Mouse (Mus musculus) spleen, adult 2 months (tissue): ENCODE measurements around the gene Asic2. TPM values are rescaled to one million over a fixed set of nuclear protein-coding genes. Genes with fewer than 3 reads are reported as not detected.

Experiments used
- DNase-seq, 2 experiments: peaks; one replicate each; pipeline versions ENCODE4 v3.0.0 to v3.0.0-alpha.2; 2012 to 2021; ENCODE audit warnings: low spot score in 2 of 2, low read depth in 1 of 2
- H3K27ac ChIP-seq: fragments of 200-500 bp; 2 replicates; pipeline ENCODE4 v1.5.1; 2012; ENCODE audit warnings: low read length, inconsistent platforms; ENCODE audit not compliant: insufficient read depth
- H3K27me3 ChIP-seq: fragments of 200-500 bp; 2 replicates; pipeline ENCODE4 v1.6.1; 2012; ENCODE audit warnings: mild to moderate bottlenecking, moderate library complexity, low read length, inconsistent platforms; ENCODE audit not compliant: control insufficient read depth, insufficient read depth
- H3K36me3 ChIP-seq: fragments of 200-500 bp; 2 replicates; pipeline ENCODE4 v1.6.1; 2012; ENCODE audit warnings: mild to moderate bottlenecking, low read length, inconsistent platforms; ENCODE audit not compliant: control insufficient read depth, insufficient read depth
- H3K4me1 ChIP-seq: fragments of 200-500 bp; 2 replicates; pipeline ENCODE4 v1.6.1; 2011; ENCODE audit warnings: inconsistent platforms; ENCODE audit not compliant: control insufficient read depth, insufficient read depth, insufficient read length
- H3K4me3 ChIP-seq: fragments of 200-500 bp; 2 replicates; pipeline ENCODE4 v1.5.1; 2011; ENCODE audit warnings: mild to moderate bottlenecking, inconsistent platforms; ENCODE audit not compliant: insufficient read depth, insufficient read length; ENCODE audit errors: extremely low read depth
- CTCF ChIP-seq: fragments of 200-500 bp; IDR thresholded peaks from 2 replicates; pipeline ENCODE4 v1.5.1; 2011; ENCODE audit warnings: mild to moderate bottlenecking, inconsistent platforms; ENCODE audit not compliant: insufficient read depth, insufficient read length, insufficient replicate concordance; ENCODE audit errors: extremely low read depth
- POLR2A ChIP-seq: fragments of 200-500 bp; IDR thresholded peaks from 2 replicates; pipeline ENCODE4 v1.6.1; 2011; ENCODE audit warnings: low read depth, low read length, inconsistent platforms
- WGBS: fragments of 180-500 bp; shearing (Covaris S2); methylation state at CpG from one replicate; pipeline ENCODE4 v1.1.7; 2018; 5-methylcytosine and 5-hydroxymethylcytosine counted together
- polyA plus RNA-seq: library from polyadenylated mRNA; depleted of rRNA; stranded (reverse); fragments of >200 nt; gene quantifications from 2 replicates; pipeline ENCODE4 v1.2.3, GENCODE M21; 2012

Gene Asic2
- polyA plus RNA-seq, 1 experiment, result 0.46 TPM

- no peaks in the 10 kb centered on the region for H3K4me1 ChIP-seq
- no peak overlapping the region for H3K4me3 ChIP-seq
- WGBS, result 81% methylated on average over 1 of the region's 1 CpGs
- no peak for DNase-seq
- no peaks in the 10 kb centered on the region for H3K27me3 ChIP-seq
- H3K36me3 ChIP-seq, result no peaks in the 10 kb centered on the region
- no peak overlapping the region for H3K27ac ChIP-seq
- TF ChIP-seq POLR2A (no peak), CTCF (no peak)
Observed at GRCm38 (mm10) chr11:81498990-81499389, 469.3 kb downstream of the Asic2 start.

DNA sequence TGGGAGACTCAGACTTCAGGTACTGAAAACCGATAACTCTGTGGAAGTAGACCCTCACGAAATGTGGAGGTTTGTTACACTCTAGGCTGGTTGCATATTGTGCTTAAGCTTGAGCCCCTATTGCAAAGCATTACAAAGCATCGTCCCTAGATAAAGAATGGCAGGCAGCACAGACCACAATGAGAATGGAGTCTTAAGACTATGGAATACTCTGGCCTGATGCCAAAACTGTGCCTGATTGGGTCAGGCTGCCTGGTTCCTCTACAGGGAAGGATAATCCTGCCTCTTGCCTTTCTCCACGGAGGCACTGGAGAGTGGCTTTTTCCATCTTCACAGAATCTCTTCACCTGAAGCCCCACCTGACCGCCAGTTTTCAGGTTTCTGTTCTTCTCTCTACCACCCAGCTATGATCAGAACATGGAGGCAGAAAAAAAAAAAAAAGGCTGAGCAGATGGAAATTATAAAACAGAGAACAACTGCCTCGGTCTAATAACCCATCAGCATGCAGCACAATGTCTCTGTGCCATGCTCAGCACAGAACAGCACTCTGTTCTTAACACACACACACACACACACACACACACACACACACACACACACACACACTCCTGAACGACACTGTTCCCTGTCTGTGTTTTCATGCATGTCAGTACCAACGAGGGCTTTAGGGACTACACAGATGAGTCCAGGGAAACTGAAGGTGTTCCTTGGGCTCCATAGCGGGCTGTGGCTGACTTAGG lies 470.4 kb downstream of the Asic2 start:
- Histone ChIP-seq H3K27me3 (no peaks in the 10 kb centered on the region), H3K36me3 (no peaks in the 10 kb centered on the region), H3K4me3 (no peak overlapping the region), H3K4me1 (no peaks in the 10 kb centered on the region), H3K27ac (no peak overlapping the region)
- WGBS, result 71% methylated on average over 9 of the region's 9 CpGs
- TF ChIP-seq CTCF, result no peak
- no peak for TF ChIP-seq POLR2A
- DNase-seq, result no peak

DNA sequence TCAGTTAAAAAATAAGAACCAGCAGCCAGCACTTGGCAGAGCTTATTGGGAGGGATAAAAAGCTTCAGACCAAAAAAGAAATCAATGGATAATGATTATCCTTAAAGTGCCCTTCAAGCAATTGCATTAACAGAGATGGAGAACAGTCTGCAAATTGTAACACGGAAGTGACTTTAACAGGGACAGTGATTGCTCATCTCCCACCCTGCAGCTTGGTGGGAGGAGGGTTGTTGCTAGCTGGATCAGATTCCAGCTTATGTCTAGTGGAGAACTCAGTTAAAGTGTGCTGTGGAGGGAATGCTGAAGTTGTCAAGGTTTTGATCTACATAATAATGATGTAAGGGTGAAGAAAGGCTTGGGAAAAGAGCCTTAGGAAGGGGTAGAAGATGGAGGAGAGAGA lies 471.8 kb downstream of the Asic2 start:
- WGBS, result 47% methylated on average over 1 of the region's 1 CpGs
- H3K27ac ChIP-seq, result no peak overlapping the region
- no peak for TF ChIP-seq POLR2A
- no peaks in the 10 kb centered on the region for H3K4me1 ChIP-seq
- H3K4me3 ChIP-seq, result no peak overlapping the region
- H3K36me3 ChIP-seq, result no peaks in the 10 kb centered on the region
- DNase-seq, result no peak
- H3K27me3 ChIP-seq, result no peaks in the 10 kb centered on the region

DNA sequence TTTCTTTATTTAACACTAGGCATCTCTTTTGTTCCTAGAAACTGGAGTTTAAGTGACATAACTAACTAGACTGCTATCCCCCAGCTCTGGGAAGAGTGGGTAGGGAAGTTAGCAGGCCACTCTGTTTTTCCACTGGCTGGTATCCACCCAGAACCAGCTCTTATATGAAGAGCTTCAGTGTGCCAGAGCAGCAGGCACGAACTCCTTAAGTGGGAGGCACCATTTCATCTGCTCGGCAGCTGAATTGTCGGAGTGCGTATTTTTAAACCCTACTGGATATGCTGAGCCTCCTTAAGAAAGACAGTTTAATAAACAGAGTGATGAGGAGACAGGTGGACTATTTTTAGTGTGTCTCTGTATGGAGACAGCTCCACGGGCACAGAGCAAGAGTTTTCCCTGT lies 475.9 kb downstream of the Asic2 start:
- DNase-seq, result no peak
- Histone ChIP-seq H3K4me3 (no peak overlapping the region), H3K4me1 (no peaks in the 10 kb centered on the region), H3K36me3 (no peaks in the 10 kb centered on the region), H3K27me3 (no peaks in the 10 kb centered on the region), H3K27ac (no peak overlapping the region)
- TF ChIP-seq CTCF, result no peak
- no peak for TF ChIP-seq POLR2A
- WGBS, result 84% methylated on average over 5 of the region's 5 CpGs

- Histone ChIP-seq H3K4me1 (no peaks in the 10 kb centered on the region), H3K4me3 (no peak overlapping the region), H3K27ac (no peak overlapping the region), H3K27me3 (no peaks in the 10 kb centered on the region), H3K36me3 (no peaks in the 10 kb centered on the region)
- DNase-seq, result no peak
- 88% methylated on average over 1 of the region's 1 CpGs for WGBS
- TF ChIP-seq POLR2A (no peak), CTCF (no peak)
Observed at GRCm38 (mm10) chr11:81489144-81489735, 479.0 kb downstream of the Asic2 start.

DNA sequence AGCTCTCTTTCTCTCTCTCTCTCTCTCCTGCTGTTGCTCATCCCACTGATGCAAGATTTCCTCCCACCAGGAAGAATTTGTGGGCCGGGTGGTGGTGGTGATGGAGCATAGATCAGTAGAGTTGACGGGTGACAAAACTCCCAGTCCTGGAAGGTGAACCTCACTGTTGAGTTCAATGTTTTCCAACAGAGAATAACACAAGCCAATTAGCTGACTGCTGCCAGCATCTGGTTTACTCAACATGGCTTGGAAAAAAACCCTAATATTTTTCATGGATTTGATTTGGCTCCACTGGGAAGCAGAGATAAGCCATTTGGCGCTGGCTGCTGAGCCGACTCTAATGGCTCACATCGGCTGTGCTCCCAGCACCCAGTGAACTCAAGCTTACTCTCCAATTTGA lies 479.6 kb downstream of the Asic2 start:
- Histone ChIP-seq H3K36me3 (no peaks in the 10 kb centered on the region), H3K4me1 (no peaks in the 10 kb centered on the region), H3K27ac (no peak overlapping the region), H3K27me3 (no peaks in the 10 kb centered on the region), H3K4me3 (no peak overlapping the region)
- DNase-seq, result no peak
- TF ChIP-seq POLR2A, result no peak
- TF ChIP-seq CTCF, result no peak
- WGBS, result 81% methylated on average over 5 of the region's 5 CpGs

DNA sequence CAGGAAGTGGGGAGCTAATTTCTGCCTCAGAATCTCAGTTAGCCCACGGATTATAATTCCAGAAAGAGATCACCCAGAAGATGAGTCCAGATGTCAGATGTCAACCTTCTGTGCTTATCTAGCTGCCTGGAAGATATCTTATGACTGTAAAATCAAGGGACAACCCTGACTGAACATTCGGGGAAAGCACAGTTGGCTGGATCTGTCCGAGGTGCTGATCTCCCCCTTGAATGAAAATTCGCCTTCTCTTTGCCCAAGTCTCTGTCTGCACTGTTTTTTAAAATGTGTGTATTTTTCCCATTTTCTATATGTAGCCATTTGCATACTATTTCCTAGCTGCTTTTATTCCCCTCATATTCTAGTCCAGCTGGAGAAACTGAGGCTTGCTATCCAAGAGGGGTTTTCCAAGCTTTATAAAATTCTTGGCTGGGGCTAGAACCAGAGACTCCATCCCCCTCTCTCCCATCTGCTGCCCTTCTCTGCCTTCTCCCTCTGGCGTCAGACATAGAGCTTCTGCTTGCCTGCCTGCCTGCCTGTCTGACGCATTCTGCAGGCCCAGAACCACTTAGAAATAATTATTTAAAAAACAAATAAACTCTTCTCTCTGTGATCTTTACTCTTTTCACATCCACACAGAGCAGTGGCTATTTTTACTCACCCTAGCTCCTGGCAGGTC lies 481.9 kb downstream of the Asic2 start:
- Histone ChIP-seq H3K27ac (no peak overlapping the region), H3K4me3 (no peak overlapping the region), H3K27me3 (no peaks in the 10 kb centered on the region), H3K4me1 (no peaks in the 10 kb centered on the region), H3K36me3 (no peaks in the 10 kb centered on the region)
- no peak for DNase-seq
- no peak for TF ChIP-seq POLR2A
- TF ChIP-seq CTCF, result no peak
- 16% methylated on average over 6 of the region's 6 CpGs for WGBS
